Mouse (Mus musculus): ENCODE data around the gene Tor4a.

- TF ChIP-seq CTCF (conservative IDR thresholded peaks at IDR 0.05; ENCODE audit: insufficient read depth, insufficient read length, low read depth, low read length) (no peak), POLR2A (IDR thresholded peaks at IDR 0.05; ENCODE audit: low read depth, low read length) (no peak)
These were observed 19.0 kb downstream of the Tor4a start for GRCm38 (mm10) chr2:25177685-25178084.

Data from kidney, adult 2 months (tissue).